Mouse (Mus musculus) liver, postnatal 0 days (tissue): ENCODE data around the gene Gm17545.

Experiments used
- CTCF ChIP-seq: sonication (generic); IDR thresholded peaks from 2 replicates; pipeline ENCODE4 v1.5.1; 2016; ENCODE audit warnings: antibody characterized with exemption, low read depth
- EP300 ChIP-seq: IDR thresholded peaks from 2 replicates; pipeline ENCODE4 v1.6.1; 2016; ENCODE audit warnings: antibody characterized with exemption, low read depth, mild to moderate bottlenecking

GRCm38 (mm10) chr9:22433221-22433620, 20.9 kb upstream of the Gm17545 start:
- TF ChIP-seq EP300, result no peak
- TF ChIP-seq CTCF, result no peak
